Mouse (Mus musculus) hindbrain, embryonic 12.5 days (tissue): Measurements from ENCODE around the gene Bco2. TPM values are rescaled to one million over a fixed set of nuclear protein-coding genes. Genes with fewer than 3 reads are reported as not detected.

Experiments
- ATAC-seq: fragments of 200-750 bp; cut with Nextera tagmentation; 2 replicates; pipeline ENCODE4 v1.8.0; 2017; ENCODE audit warnings: moderate TSS enrichment; ENCODE audit not compliant: low FRiP score
- H3K27ac ChIP-seq: fragments of 300-500 bp; sonication (generic); 2 replicates; pipeline ENCODE4 v1.5.1; 2016; ENCODE audit warnings: mild to moderate bottlenecking
- H3K27me3 ChIP-seq: fragments of 300-500 bp; sonication (generic); 2 replicates; pipeline ENCODE4 v1.6.1; 2016; ENCODE audit warnings: mild to moderate bottlenecking
- H3K36me3 ChIP-seq: fragments of 300-500 bp; sonication (generic); 2 replicates; pipeline ENCODE4 v1.6.1; 2016; ENCODE audit warnings: mild to moderate bottlenecking
- H3K4me1 ChIP-seq: fragments of 300-500 bp; sonication (generic); 2 replicates; pipeline ENCODE4 v1.6.1; 2016
- H3K4me2 ChIP-seq: fragments of 300-500 bp; sonication (generic); replicated peaks from 2 replicates; pipeline ENCODE4 v1.6.1; 2016; ENCODE audit warnings: mild to moderate bottlenecking
- H3K4me3 ChIP-seq: fragments of 300-500 bp; sonication (generic); 2 replicates; pipeline ENCODE4 v1.5.1; 2016; ENCODE audit warnings: mild to moderate bottlenecking
- H3K9ac ChIP-seq: fragments of 300-500 bp; sonication (generic); 2 replicates; pipeline ENCODE4 v1.6.1; 2016; ENCODE audit warnings: mild to moderate bottlenecking, moderate library complexity
- H3K9me3 ChIP-seq: fragments of 300-500 bp; sonication (generic); replicated peaks from 2 replicates; pipeline ENCODE4 v1.6.1; 2016; ENCODE audit warnings: mild to moderate bottlenecking
- WGBS: fragments of 180-500 bp; shearing (Covaris S2); methylation state at CpG from one replicate; pipeline ENCODE4 v1.1.7; 2016; 5-methylcytosine and 5-hydroxymethylcytosine counted together
- polyA plus RNA-seq: library from polyadenylated mRNA; unstranded; fragments of >200 nt; fragmentation: Nextera tagmentation; extraction: Ambion mirVana; gene quantifications from 2 replicates; pipeline ENCODE4 v1.2.1, GENCODE M21; 2016

Gene Bco2
- 0.17 and 0.28 TPM in 2 replicates for polyA plus RNA-seq

- Histone ChIP-seq H3K9ac (peak within 1 kb of the TSS; percentile 44; the same call in 1 of the 2 replicates), H3K4me3 (peak within 1 kb of the TSS; percentile 16), H3K4me2 (peak within 1 kb of the TSS; percentile 43), H3K9me3 (no peaks in the 10 kb centered on the region), H3K27me3 (no peaks in the 10 kb centered on the region), H3K27ac (peak within 1 kb of the TSS; percentile 74), H3K36me3 (no peaks in the 10 kb centered on the region), H3K4me1 (peaks cover 7% of the 10 kb centered on the region; the same call in 1 of the 2 replicates)
- ATAC-seq = peak; percentile 60
- WGBS = 13% methylated on average over 2 of the region's 2 CpGs
These were observed at the start of gene Bco2 for GRCm38 (mm10) chr9:50555094-50555446. TSS of gene Bco2 (minus strand) at chr9:50555181.

DNA sequence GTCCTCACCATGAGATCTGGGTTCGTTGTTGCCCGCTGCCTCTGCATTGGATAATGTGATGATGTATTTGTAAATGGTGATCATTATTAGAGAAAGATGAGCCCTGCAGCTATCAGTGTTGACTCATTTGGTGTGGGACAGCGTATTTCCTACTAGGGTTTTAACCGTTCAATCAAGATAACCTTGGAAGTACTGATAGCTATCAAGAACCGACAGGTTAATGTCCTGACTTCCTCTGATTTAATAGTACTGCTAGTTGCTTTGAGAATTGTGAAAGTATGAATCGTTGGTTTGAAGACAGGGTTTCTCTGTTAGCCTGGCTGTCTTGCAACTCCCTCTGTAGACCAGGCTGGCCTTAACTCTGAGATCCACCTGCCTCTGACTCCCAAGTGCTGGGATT, 49.4 kb upstream of the Bco2 start:
- Histone ChIP-seq H3K9me3 (no peaks in the 10 kb centered on the region), H3K36me3 (peaks cover 32% of the 10 kb centered on the region), H3K4me3 (peak overlapping the region; percentile 85), H3K9ac (peak overlapping the region; percentile 90), H3K4me2 (peak overlapping the region; percentile 91), H3K27me3 (no peaks in the 10 kb centered on the region), H3K27ac (peak overlapping the region; percentile 89), H3K4me1 (peaks cover 25% of the 10 kb centered on the region)
- 5% methylated on average over 6 of the region's 6 CpGs for WGBS
- ATAC-seq = no peak

DNA sequence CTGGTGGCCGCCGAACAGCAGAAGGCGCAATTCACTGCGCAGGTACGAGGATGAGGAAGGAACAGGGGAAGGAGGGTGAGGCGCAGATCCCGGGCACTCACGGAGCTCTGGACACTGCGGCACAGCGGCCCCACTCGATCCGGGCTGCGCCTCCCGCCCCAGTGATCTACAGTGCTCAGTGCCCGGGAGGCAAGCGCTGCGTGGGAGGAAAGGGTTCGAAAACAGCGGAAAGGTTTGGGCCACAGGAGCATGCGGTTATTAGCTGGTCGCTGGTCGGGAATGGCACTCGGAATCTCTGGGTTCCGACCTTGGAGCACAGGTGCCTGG, 49.0 kb upstream of the Bco2 start:
- Histone ChIP-seq H3K36me3 (peaks cover 34% of the 10 kb centered on the region), H3K9me3 (no peaks in the 10 kb centered on the region), H3K4me1 (peaks cover 25% of the 10 kb centered on the region), H3K4me2 (peak overlapping the region; percentile 91), H3K9ac (peak overlapping the region; percentile 90), H3K27ac (peak overlapping the region; percentile 89), H3K4me3 (peak overlapping the region; percentile 85), H3K27me3 (no peaks in the 10 kb centered on the region)
- ATAC-seq = peak; percentile 93
- WGBS = under 1% methylated on average over 24 of the region's 24 CpGs

DNA sequence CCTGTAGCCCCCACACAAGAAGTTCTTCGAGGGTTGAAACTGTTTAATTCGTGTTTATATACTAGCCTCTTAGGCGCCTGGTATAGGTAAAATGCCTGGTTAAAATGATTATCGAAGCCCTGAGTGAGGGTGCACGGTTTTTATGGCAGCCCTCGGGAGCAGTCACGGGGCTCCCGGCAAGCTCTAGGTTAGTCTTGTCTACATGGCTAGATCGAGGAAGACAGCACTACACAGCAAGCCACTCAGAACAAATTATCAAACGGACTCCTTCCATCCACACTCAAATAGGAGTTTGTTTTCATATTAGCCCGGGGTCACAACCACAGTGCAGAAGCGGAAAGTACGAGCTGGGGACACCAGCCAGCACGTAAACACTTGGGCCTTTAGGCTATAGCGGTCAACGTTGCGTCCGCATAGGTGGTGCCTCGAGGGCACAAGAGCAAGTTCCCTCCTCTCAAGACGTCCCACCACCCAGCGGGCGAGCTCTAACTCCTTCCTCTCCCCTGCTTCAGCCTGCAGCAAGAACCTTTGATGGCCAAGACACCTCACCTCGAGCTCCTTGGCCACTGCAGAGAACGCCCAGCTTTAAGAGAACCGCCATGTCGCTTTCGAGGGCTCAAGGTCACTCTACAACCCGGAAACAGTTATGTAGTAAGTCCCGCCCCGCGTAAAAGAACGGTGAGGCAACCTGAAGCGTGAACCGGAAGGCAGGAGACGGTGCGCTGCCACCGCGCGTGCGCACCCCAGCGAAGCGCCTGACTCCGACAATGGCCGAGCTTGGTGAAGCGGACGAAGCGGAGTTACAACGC, 48.4 kb upstream of the Bco2 start, which contains the start of the genes Sdhd and Timm8b:
Gene Sdhd, minus strand, starts transcription at position 624 of the 809 bp plus-strand sequence.
Gene Timm8b, plus strand, starts transcription at position 722 of the 809 bp plus-strand sequence.
- no peaks in the 10 kb centered on the region for H3K9me3 ChIP-seq
- 1% methylated on average over 48 of the region's 48 CpGs for WGBS
- H3K4me2 ChIP-seq = peak within 1 kb of the TSS; percentile 91
- peak within 1 kb of the TSS; percentile 85 for H3K4me3 ChIP-seq
- H3K27me3 ChIP-seq = no peaks in the 10 kb centered on the region
- H3K36me3 ChIP-seq = peaks cover 35% of the 10 kb centered on the region
- peak; percentile 98 for ATAC-seq
- H3K9ac ChIP-seq = peak within 1 kb of the TSS; percentile 90
- peak within 1 kb of the TSS; percentile 89 for H3K27ac ChIP-seq
- H3K4me1 ChIP-seq = peaks cover 25% of the 10 kb centered on the region

GRCm38 (mm10) chr9:50602055-50602845, 47.3 kb upstream of the Bco2 start:
- WGBS = 91% methylated on average over 7 of the region's 7 CpGs
- Histone ChIP-seq H3K4me3 (peak overlapping the region; percentile 85), H3K9ac (0 out of 2 replicates have a peak overlapping the region, but pooled peaks have one; percentile 13), H3K4me2 (peak overlapping the region; percentile 91), H3K27ac (no peak overlapping the region), H3K9me3 (no peaks in the 10 kb centered on the region), H3K27me3 (no peaks in the 10 kb centered on the region), H3K4me1 (peaks cover 25% of the 10 kb centered on the region), H3K36me3 (peaks cover 40% of the 10 kb centered on the region)
- ATAC-seq = no peak

- Histone ChIP-seq H3K9ac (no peak overlapping the region), H3K36me3 (peaks cover 43% of the 10 kb centered on the region), H3K9me3 (no peaks in the 10 kb centered on the region), H3K4me2 (no peak overlapping the region), H3K27me3 (no peaks in the 10 kb centered on the region), H3K4me1 (peaks cover 25% of the 10 kb centered on the region), H3K27ac (no peak overlapping the region), H3K4me3 (no peak overlapping the region)
- ATAC-seq = no peak
- WGBS = 92% methylated on average over 6 of the region's 6 CpGs
These were observed 46.6 kb upstream of the Bco2 start for GRCm38 (mm10) chr9:50601536-50601935.

GRCm38 (mm10) chr9:50596973-50597372, 42.0 kb upstream of the Bco2 start:
- H3K27me3 ChIP-seq = no peaks in the 10 kb centered on the region
- no peak overlapping the region for H3K4me3 ChIP-seq
- ATAC-seq = no peak
- H3K36me3 ChIP-seq = peaks cover 56% of the 10 kb centered on the region
- no peak overlapping the region for H3K4me2 ChIP-seq
- no peaks in the 10 kb centered on the region for H3K9me3 ChIP-seq
- 95% methylated on average over 8 of the region's 8 CpGs for WGBS
- no peak overlapping the region for H3K9ac ChIP-seq
- peaks cover 5% of the 10 kb centered on the region for H3K4me1 ChIP-seq
- H3K27ac ChIP-seq = no peak overlapping the region

- Histone ChIP-seq H3K27ac (no peak overlapping the region), H3K9ac (no peak overlapping the region), H3K36me3 (peaks cover 49% of the 10 kb centered on the region), H3K9me3 (no peaks in the 10 kb centered on the region), H3K4me2 (no peak overlapping the region), H3K27me3 (no peaks in the 10 kb centered on the region), H3K4me1 (no peaks in the 10 kb centered on the region), H3K4me3 (no peak overlapping the region)
- WGBS = 79% methylated on average over 12 of the region's 12 CpGs
- ATAC-seq = no peak
These were observed 39.9 kb upstream of the Bco2 start for GRCm38 (mm10) chr9:50594794-50595417.

- peaks cover 36% of the 10 kb centered on the region for H3K36me3 ChIP-seq
- no peak overlapping the region for H3K4me2 ChIP-seq
- H3K27ac ChIP-seq = no peak overlapping the region
- no peak for ATAC-seq
- H3K4me3 ChIP-seq = no peak overlapping the region
- no peak overlapping the region for H3K9ac ChIP-seq
- H3K4me1 ChIP-seq = no peaks in the 10 kb centered on the region
- no peaks in the 10 kb centered on the region for H3K9me3 ChIP-seq
- WGBS = 75% methylated on average over 3 of the region's 3 CpGs
- H3K27me3 ChIP-seq = no peaks in the 10 kb centered on the region
These were observed 38.6 kb upstream of the Bco2 start for GRCm38 (mm10) chr9:50593544-50593943.

- Histone ChIP-seq H3K9me3 (no peaks in the 10 kb centered on the region), H3K27me3 (no peaks in the 10 kb centered on the region), H3K36me3 (peaks cover 30% of the 10 kb centered on the region), H3K4me2 (no peak overlapping the region), H3K27ac (no peak overlapping the region), H3K9ac (no peak overlapping the region), H3K4me3 (no peak overlapping the region), H3K4me1 (no peaks in the 10 kb centered on the region)
- no peak for ATAC-seq
- 94% methylated on average over 9 of the region's 9 CpGs for WGBS
These were observed 38.0 kb upstream of the Bco2 start for GRCm38 (mm10) chr9:50592955-50593354.

DNA sequence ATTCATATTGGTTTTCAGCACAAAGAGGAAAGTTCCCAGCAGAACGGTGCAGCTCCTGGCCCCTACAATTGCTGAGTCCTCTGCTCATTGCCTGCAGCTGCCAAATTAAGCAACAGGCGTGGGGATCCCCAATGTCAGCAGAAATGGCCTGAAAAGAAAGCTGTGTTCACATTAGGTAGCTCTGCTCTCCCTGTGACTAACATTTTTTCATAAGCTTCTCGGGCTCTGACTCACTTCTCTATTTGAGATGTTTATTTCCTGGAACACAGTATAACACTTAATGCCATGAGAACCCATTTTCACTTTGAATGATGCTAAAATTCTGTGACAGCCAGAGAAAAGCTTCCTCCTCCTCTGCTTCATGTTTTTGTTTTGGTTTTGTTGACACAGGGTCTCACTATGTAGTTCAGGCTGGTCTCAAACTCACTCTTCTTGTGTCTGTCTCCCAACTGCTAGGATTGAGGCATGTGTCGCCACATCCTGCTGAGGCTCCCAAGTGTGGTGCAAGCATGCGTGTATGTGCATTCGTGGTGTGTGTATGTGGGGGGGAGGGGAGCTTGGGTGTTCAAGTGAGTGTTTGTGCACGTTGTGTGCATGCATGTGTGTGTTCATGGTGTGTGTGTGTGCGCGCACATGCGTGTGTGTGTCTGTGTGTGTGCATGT, 36.0 kb upstream of the Bco2 start:
- ATAC-seq = no peak
- Histone ChIP-seq H3K9ac (no peak overlapping the region), H3K9me3 (no peaks in the 10 kb centered on the region), H3K27me3 (no peaks in the 10 kb centered on the region), H3K4me2 (no peak overlapping the region), H3K4me3 (no peak overlapping the region), H3K36me3 (peaks cover 14% of the 10 kb centered on the region), H3K4me1 (no peaks in the 10 kb centered on the region), H3K27ac (no peak overlapping the region)
- 79% methylated on average over 10 of the region's 10 CpGs for WGBS

GRCm38 (mm10) chr9:50586955-50587354, 32.0 kb upstream of the Bco2 start:
- no peak overlapping the region for H3K9ac ChIP-seq
- 87% methylated on average over 4 of the region's 4 CpGs for WGBS
- H3K36me3 ChIP-seq = no peaks in the 10 kb centered on the region
- ATAC-seq = no peak
- no peak overlapping the region for H3K4me2 ChIP-seq
- H3K4me3 ChIP-seq = no peak overlapping the region
- H3K27ac ChIP-seq = no peak overlapping the region
- no peaks in the 10 kb centered on the region for H3K4me1 ChIP-seq
- no peaks in the 10 kb centered on the region for H3K9me3 ChIP-seq
- no peaks in the 10 kb centered on the region for H3K27me3 ChIP-seq
